Mouse (Mus musculus) olfactory bulb, adult 2 months (tissue): ENCODE measurements around the gene Dhx40.

Experiments
- CTCF ChIP-seq: fragments of 200-500 bp; IDR thresholded peaks from 2 replicates; pipeline ENCODE4 v1.5.1; 2012; ENCODE audit warnings: low read depth, mild to moderate bottlenecking, low read length, moderate library complexity; ENCODE audit not compliant: insufficient read depth
- POLR2A ChIP-seq: fragments of 200-500 bp; IDR thresholded peaks from 2 replicates; pipeline ENCODE4 v1.6.1; 2012; ENCODE audit warnings: mild to moderate bottlenecking, low read depth, low read length, moderate library complexity; ENCODE audit not compliant: insufficient read depth

- TF ChIP-seq CTCF = no peak
- TF ChIP-seq POLR2A = no peak
These were observed 37.7 kb downstream of the Dhx40 start for GRCm38 (mm10) chr11:86769884-86770283.
